Mouse (Mus musculus) neutrophil, adult 5-6 weeks (primary cell): ENCODE measurements around the gene Prox2. TPM values are rescaled to one million over a fixed set of nuclear protein-coding genes. Genes with fewer than 3 reads are reported as not detected.

Experiments
- ATAC-seq: fragments of 151-379, 151-347 bp; 2 replicates; pipeline ENCODE4 v1.8.0; 2017; ENCODE audit warnings: mild to moderate bottlenecking, moderate TSS enrichment; ENCODE audit not compliant: insufficient number of reproducible peaks, poor library complexity, low FRiP score, severe bottlenecking; ENCODE audit errors: extremely low read depth
- total RNA-seq: library from RNA; stranded (forward); fragments of 200-1000 nt; gene quantifications from 2 replicates; pipeline ENCODE4 v1.2.3, GENCODE M21; 2017

Gene Prox2
- total RNA-seq, 1 experiment from 2014 or later: 5.0 TPM

GRCm38 (mm10) chr12:85135513-85136470, 25.2 kb upstream of the Prox2 start:
- no peak for ATAC-seq

- ATAC-seq: no peak
Observed at GRCm38 (mm10) chr12:85134043-85134794, 23.7 kb upstream of the Prox2 start.

- no peak for ATAC-seq
Observed at GRCm38 (mm10) chr12:85131361-85131760, 20.8 kb upstream of the Prox2 start.

- ATAC-seq: 0 out of 2 replicates have a peak, but pooled peaks have one; percentile 9
Observed at GRCm38 (mm10) chr12:85129426-85129978, 18.9 kb upstream of the Prox2 start.

GRCm38 (mm10) chr12:85126986-85127603, 16.5 kb upstream of the Prox2 start:
- ATAC-seq: no peak

- no peak for ATAC-seq
Observed at GRCm38 (mm10) chr12:85124751-85125150, 14.2 kb upstream of the Prox2 start.

- no peak for ATAC-seq
Observed at GRCm38 (mm10) chr12:85123645-85124044, 13.1 kb upstream of the Prox2 start.

GRCm38 (mm10) chr12:85123108-85123530, 12.6 kb upstream of the Prox2 start:
- ATAC-seq: peak; percentile 42; the same call in 1 of the 2 replicates

GRCm38 (mm10) chr12:85121806-85122459, 11.4 kb upstream of the Prox2 start:
- ATAC-seq: no peak

- no peak for ATAC-seq
Observed at GRCm38 (mm10) chr12:85115678-85116077, 5.1 kb upstream of the Prox2 start.

- ATAC-seq: no peak
Observed at GRCm38 (mm10) chr12:85113917-85114316, 3.4 kb upstream of the Prox2 start.

- ATAC-seq: no peak
Observed at GRCm38 (mm10) chr12:85113337-85113736, 2.8 kb upstream of the Prox2 start.

GRCm38 (mm10) chr12:85112550-85113251, 2.1 kb upstream of the Prox2 start:
- ATAC-seq: no peak

GRCm38 (mm10) chr12:85110011-85110697, 405 bp downstream of the Prox2 start:
- no peak for ATAC-seq

- ATAC-seq: no peak
Observed at GRCm38 (mm10) chr12:85109426-85109825, 1.1 kb downstream of the Prox2 start.

GRCm38 (mm10) chr12:85108643-85109042, 1.9 kb downstream of the Prox2 start:
- ATAC-seq: no peak

GRCm38 (mm10) chr12:85106292-85106691, 4.3 kb downstream of the Prox2 start:
- no peak for ATAC-seq
